Mouse (Mus musculus): Measurements from ENCODE around the gene Lhb.

Gene Lhb

GRCm38 (mm10) chr7:45413113-45413863, 7.3 kb upstream of the Lhb start, which contains the start of gene Ntf5:
Gene Ntf5 (plus strand): TSS chr7:45413695.
- in situ Hi-C loops (cut with MboI, MseI): no loop called here

- in situ Hi-C loops (cut with MboI, MseI): no loop called here
These were observed 6.5 kb upstream of the Lhb start for GRCm38 (mm10) chr7:45413864-45414739.

GRCm38 (mm10) chr7:45414740-45415224, 5.8 kb upstream of the Lhb start:
- in situ Hi-C loops (cut with MboI, MseI): no loop called here

GRCm38 (mm10) chr7:45415636-45416035, 5.0 kb upstream of the Lhb start:
- in situ Hi-C loops (cut with MboI, MseI): no loop called here

- in situ Hi-C loops (cut with MboI, MseI): no loop called here
These were observed 2.6 kb upstream of the Lhb start for GRCm38 (mm10) chr7:45417962-45418492.

GRCm38 (mm10) chr7:45419859-45420614, 583 bp upstream of the Lhb start:
- in situ Hi-C loops (cut with MboI, MseI): no loop called here

GRCm38 (mm10) chr7:45421194-45421593, 574 bp downstream of the Lhb start:
- in situ Hi-C loops (cut with MboI, MseI): no loop called here

GRCm38 (mm10) chr7:45426556-45426955, 5.9 kb downstream of the Lhb start:
- in situ Hi-C loops (cut with MboI, MseI): no loop called here

GRCm38 (mm10) chr7:45433835-45434202, 13.2 kb downstream of the Lhb start:
- in situ Hi-C loops (cut with MboI, MseI): no loop called here

GRCm38 (mm10) chr7:45434203-45435015, 13.8 kb downstream of the Lhb start, which contains the start of gene Gys1:
Gene Gys1 (plus strand): TSS chr7:45434844.
- in situ Hi-C loops (cut with MboI, MseI): no loop called here

- in situ Hi-C loops (cut with MboI, MseI): no loop called here
These were observed 14.4 kb downstream of the Lhb start for GRCm38 (mm10) chr7:45435038-45435437.

- in situ Hi-C loops (cut with MboI, MseI): no loop called here
These were observed 15.8 kb downstream of the Lhb start for GRCm38 (mm10) chr7:45436444-45436843.

GRCm38 (mm10) chr7:45437046-45437445, 16.4 kb downstream of the Lhb start:
- in situ Hi-C loops (cut with MboI, MseI): no loop called here

- in situ Hi-C loops (cut with MboI, MseI): no loop called here
These were observed 17.1 kb downstream of the Lhb start, which contains the start of gene Ruvbl2 for GRCm38 (mm10) chr7:45437521-45438276. Gene Ruvbl2 (minus strand): TSS chr7:45438096.

- in situ Hi-C loops (cut with MboI, MseI): no loop called here
These were observed 23.2 kb downstream of the Lhb start for GRCm38 (mm10) chr7:45443526-45444420.

- in situ Hi-C loops (cut with MboI, MseI): no loop called here
These were observed 26.0 kb downstream of the Lhb start for GRCm38 (mm10) chr7:45446589-45446988.

GRCm38 (mm10) chr7:45447325-45447990, 26.8 kb downstream of the Lhb start:
- in situ Hi-C loops (cut with MboI, MseI): no loop called here

GRCm38 (mm10) chr7:45449974-45450373, 29.4 kb downstream of the Lhb start:
- in situ Hi-C loops (cut with MboI, MseI): no loop called here

Measured in T-helper 17 cell (primary cell).